Mouse (Mus musculus): ENCODE data around the gene Cemip. TPM values are rescaled to one million over a fixed set of nuclear protein-coding genes. Genes with fewer than 3 reads are reported as not detected.
A peak's percentile ranks its signal among the peaks of the same experiment; 100 is the strongest.
"Not testable (repeated sequence)": the region's sequence is repeated elsewhere in the genome, so short reads cannot be mapped to it uniquely, and the experiment has no call there.

Gene Cemip
- total and polyA plus RNA-seq, 2 experiments: not detected

DNA sequence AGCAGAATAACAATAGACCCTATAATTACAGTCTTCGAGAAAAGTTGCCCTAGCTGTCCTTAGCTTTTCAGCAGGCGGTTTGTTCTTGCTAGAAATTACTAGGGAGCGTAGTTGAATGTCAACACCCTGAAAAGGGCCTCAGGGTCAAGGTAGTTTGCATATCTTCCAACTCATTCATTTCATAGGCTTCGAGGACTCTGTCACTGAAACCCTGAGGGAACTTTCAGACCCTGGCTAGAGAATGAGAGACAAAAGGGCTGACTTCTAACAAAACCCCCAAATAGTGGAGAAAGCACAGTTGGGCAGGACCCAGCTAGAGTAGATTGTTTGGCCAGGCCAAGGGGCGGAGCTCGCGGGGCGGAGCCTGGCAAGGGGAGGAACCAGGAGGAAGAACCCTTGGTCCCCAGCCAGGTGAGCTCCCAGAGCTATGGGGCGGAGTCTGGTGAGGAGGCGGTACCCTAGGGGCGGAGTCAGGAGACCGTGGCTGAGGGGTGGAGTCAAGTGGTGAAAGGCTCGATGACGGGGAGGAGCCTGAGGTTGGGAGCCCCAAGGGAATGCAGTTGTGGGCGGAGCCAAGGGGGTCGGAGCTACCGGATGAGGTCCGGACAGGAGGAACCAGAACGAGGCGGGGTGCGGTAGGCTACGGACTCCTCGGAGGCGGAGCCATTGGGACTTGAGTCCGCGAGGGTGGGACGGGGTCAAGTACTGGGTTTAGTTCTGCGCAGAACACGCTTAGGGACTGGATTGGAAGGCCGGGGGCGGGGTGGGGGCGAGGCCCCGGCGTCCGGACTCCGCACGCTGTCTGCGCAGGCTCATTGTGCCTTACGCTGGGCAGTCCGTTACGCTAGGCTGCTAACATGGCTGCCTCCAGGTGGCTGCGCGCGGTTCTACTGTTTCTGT lies 194.6 kb downstream of the Cemip start:
- WGBS: 2% methylated on average over 44 of the region's 44 CpGs
- H3K4me3 ChIP-seq (ENCODE audit: insufficient read depth, low read depth, low read length): peak overlapping the region; percentile 86
- TF ChIP-seq POLR2A (IDR thresholded peaks at IDR 0.05; ENCODE audit: extremely low read depth, insufficient read depth, low read length) (peak; percentile 84), CTCF (IDR thresholded peaks at IDR 0.05; ENCODE audit: low read depth, low read length) (peak; percentile 46)
- peak overlapping the region; percentile 59 for H3K27ac ChIP-seq (replicated peaks; ENCODE audit: insufficient read depth, low read depth, low read length)
- peak overlapping the region; percentile 84 for H3K9ac ChIP-seq (ENCODE audit: low read depth, low read length)
- no peaks in the 10 kb centered on the region for H3K27me3 ChIP-seq (ENCODE audit: control insufficient read depth, insufficient read depth, low read length)
- H3K79me2 ChIP-seq (ENCODE audit: control insufficient read depth, insufficient read depth, low read length): no peaks in the 10 kb centered on the region; the same call in 1 of the 2 replicates
- peak; percentile 99 for DNase-seq (ENCODE audit: extremely low read depth, low read depth, low spot score)
- H3K4me1 ChIP-seq (ENCODE audit: control insufficient read depth, insufficient read depth, low read length): peaks cover 6% of the 10 kb centered on the region
- H3K36me3 ChIP-seq (ENCODE audit: control insufficient read depth, insufficient read depth, low read length): peaks cover 2% of the 10 kb centered on the region

DNA sequence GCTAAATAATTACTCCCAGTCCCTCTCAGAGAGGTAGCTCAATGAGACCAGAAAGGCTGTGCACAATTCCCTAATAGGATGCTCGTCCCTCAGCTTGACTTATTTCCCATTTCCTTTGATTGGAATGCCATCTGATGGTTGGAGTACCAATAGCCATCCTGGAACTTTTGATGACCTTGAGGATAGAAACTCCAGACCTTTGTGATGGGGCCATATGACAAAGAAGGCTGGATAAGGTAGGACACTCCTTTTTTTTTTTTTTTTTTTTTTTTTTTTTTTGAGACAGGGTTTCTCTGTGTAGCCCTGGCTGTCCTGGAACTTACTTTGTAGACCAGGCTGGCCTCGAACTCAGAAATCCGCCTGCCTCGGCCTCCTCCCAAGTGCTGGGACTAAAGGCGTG lies 196.4 kb downstream of the Cemip start:
- not testable (repeated sequence) for DNase-seq (ENCODE audit: extremely low read depth, low read depth, low spot score); H3K27me3 ChIP-seq (ENCODE audit: control insufficient read depth, insufficient read depth, low read length); H3K27ac ChIP-seq (replicated peaks; ENCODE audit: insufficient read depth, low read depth, low read length); H3K79me2 ChIP-seq (ENCODE audit: control insufficient read depth, insufficient read depth, low read length); H3K9ac ChIP-seq (ENCODE audit: low read depth, low read length); H3K4me3 ChIP-seq (ENCODE audit: insufficient read depth, low read depth, low read length); H3K36me3 ChIP-seq (ENCODE audit: control insufficient read depth, insufficient read depth, low read length); H3K4me1 ChIP-seq (ENCODE audit: control insufficient read depth, insufficient read depth, low read length)
- 93% methylated on average over 5 of the region's 5 CpGs for WGBS

DNA sequence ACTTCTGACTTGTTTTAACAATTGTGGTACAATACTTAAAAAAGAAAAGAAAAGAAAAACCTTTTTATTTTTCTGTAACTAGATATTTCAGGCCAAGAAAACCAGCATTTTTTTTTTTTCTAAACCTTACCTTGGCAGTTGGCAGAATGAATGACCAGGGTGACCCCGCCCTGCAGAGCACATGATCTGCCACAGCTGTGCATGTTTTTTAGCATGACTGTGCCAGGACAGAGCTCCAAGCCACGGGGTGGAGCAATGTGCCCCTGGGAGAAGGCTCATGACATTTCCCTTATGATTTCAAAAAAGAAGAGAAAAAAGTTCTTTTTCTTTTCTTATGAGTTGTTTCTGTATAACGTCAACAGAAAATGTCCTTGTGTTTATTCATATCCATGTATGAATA lies 196.9 kb downstream of the Cemip start:
- Histone ChIP-seq H3K79me2 (ENCODE audit: control insufficient read depth, insufficient read depth, low read length) (no peaks in the 10 kb centered on the region; the same call in 1 of the 2 replicates), H3K4me1 (ENCODE audit: control insufficient read depth, insufficient read depth, low read length) (peaks cover 11% of the 10 kb centered on the region), H3K4me3 (ENCODE audit: insufficient read depth, low read depth, low read length) (no peak overlapping the region), H3K36me3 (ENCODE audit: control insufficient read depth, insufficient read depth, low read length) (no peaks in the 10 kb centered on the region), H3K27me3 (ENCODE audit: control insufficient read depth, insufficient read depth, low read length) (no peaks in the 10 kb centered on the region), H3K9ac (ENCODE audit: low read depth, low read length) (no peak overlapping the region), H3K27ac (replicated peaks; ENCODE audit: insufficient read depth, low read depth, low read length) (no peak overlapping the region)
- WGBS: 48% methylated on average over 3 of the region's 3 CpGs
- TF ChIP-seq POLR2A (IDR thresholded peaks at IDR 0.05; ENCODE audit: extremely low read depth, insufficient read depth, low read length) (no peak), CTCF (IDR thresholded peaks at IDR 0.05; ENCODE audit: low read depth, low read length) (no peak)
- DNase-seq (ENCODE audit: extremely low read depth, low read depth, low spot score): peak; percentile 73

DNA sequence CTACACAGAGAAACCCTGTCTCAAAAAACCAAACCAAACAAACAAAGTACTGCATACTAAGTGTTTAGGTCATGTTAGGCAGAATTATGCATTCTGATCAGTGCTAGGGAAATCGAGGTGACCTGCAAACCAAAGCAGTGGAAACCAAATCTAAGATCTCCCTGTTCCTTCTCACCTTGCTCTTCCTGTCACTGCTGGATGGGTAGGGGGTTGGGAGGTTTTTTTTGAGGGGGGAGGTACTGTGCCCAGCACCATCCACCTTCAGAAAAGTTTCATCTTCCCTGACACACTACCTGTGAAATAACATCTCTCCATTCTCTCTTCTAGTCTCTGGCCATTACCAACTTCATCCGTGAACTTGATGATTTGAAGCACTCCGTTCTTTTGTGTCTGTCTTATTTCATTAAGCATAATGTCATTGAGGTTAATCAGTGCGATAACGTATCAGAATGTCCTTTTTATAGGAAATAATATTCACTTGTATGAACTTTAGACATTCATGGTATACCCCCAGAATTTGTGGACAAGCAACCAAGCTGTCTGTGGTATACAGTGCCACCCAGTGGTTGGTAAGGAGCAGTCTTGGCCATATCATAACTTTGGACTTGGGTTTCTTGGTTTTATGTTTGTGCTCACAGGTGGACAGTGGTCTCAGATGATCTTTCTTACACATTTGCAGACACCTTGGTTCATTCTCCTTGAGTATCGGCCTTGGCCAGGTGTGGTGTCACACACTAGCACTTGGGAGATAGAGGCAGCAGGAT lies 199.8 kb downstream of the Cemip start:
- Histone ChIP-seq H3K9ac (ENCODE audit: low read depth, low read length) (no peak overlapping the region), H3K4me3 (ENCODE audit: insufficient read depth, low read depth, low read length) (no peak overlapping the region)
- WGBS: 94% methylated on average over 6 of the region's 6 CpGs

DNA sequence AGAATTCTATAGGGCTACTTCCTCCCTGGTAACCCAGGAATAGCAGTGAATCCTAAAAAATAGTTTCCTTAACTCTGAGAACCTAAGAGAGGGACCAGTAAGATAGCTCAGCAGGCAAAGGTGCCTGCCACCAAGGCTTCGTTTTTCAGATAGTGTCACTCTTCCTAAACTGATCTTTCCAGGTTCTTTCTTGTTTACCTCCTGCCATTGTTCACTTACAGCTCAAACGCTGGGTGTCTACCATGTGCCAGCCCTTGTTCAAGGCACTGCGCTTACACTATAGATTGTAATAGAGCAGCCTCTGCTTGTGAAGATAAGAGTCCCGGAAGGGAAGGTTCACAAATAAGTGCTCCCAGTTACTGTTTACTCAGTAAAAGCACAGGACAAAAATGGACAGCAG lies 200.5 kb downstream of the Cemip start:
- H3K27ac ChIP-seq (replicated peaks; ENCODE audit: insufficient read depth, low read depth, low read length): no peak overlapping the region
- no peak for DNase-seq (ENCODE audit: extremely low read depth, low read depth, low spot score)
- H3K79me2 ChIP-seq (ENCODE audit: control insufficient read depth, insufficient read depth, low read length): peaks cover 11% of the 10 kb centered on the region
- no peaks in the 10 kb centered on the region for H3K27me3 ChIP-seq (ENCODE audit: control insufficient read depth, insufficient read depth, low read length)
- H3K4me1 ChIP-seq (ENCODE audit: control insufficient read depth, insufficient read depth, low read length): peaks cover 12% of the 10 kb centered on the region
- WGBS: 47% methylated on average over 4 of the region's 4 CpGs
- TF ChIP-seq POLR2A (IDR thresholded peaks at IDR 0.05; ENCODE audit: extremely low read depth, insufficient read depth, low read length): no peak
- TF ChIP-seq CTCF (IDR thresholded peaks at IDR 0.05; ENCODE audit: low read depth, low read length): no peak
- no peak overlapping the region for H3K9ac ChIP-seq (ENCODE audit: low read depth, low read length)
- no peak overlapping the region for H3K4me3 ChIP-seq (ENCODE audit: insufficient read depth, low read depth, low read length)
- no peaks in the 10 kb centered on the region for H3K36me3 ChIP-seq (ENCODE audit: control insufficient read depth, insufficient read depth, low read length)

More for the DNA sequence above, 199.8 kb downstream of the Cemip start:
- Histone ChIP-seq H3K27me3 (ENCODE audit: control insufficient read depth, insufficient read depth, low read length) (no peaks in the 10 kb centered on the region), H3K36me3 (ENCODE audit: control insufficient read depth, insufficient read depth, low read length) (no peaks in the 10 kb centered on the region), H3K27ac (replicated peaks; ENCODE audit: insufficient read depth, low read depth, low read length) (no peak overlapping the region), H3K79me2 (ENCODE audit: control insufficient read depth, insufficient read depth, low read length) (peaks cover 11% of the 10 kb centered on the region), H3K4me1 (ENCODE audit: control insufficient read depth, insufficient read depth, low read length) (peaks cover 12% of the 10 kb centered on the region)
- TF ChIP-seq POLR2A (IDR thresholded peaks at IDR 0.05; ENCODE audit: extremely low read depth, insufficient read depth, low read length): no peak
- TF ChIP-seq CTCF (IDR thresholded peaks at IDR 0.05; ENCODE audit: low read depth, low read length): peak; percentile 36
- DNase-seq (ENCODE audit: extremely low read depth, low read depth, low spot score): peak; percentile 38

Data from liver, adult 2 months (tissue).